Mouse (Mus musculus) myocyte (in vitro differentiated cells): ENCODE data around the gene Ccdc60. TPM values are rescaled to one million over a fixed set of nuclear protein-coding genes. Genes with fewer than 3 reads are reported as not detected.

Experiments
- H3K27me3 ChIP-seq: one replicate; pipeline ENCODE4 v1.6.1; 2011; ENCODE audit not compliant: control insufficient read depth, insufficient read depth, insufficient read length
- H3K36me3 ChIP-seq: one replicate; pipeline ENCODE4 v1.6.1; 2011; ENCODE audit not compliant: control insufficient read depth, insufficient read depth
- H3K4me2 ChIP-seq: one replicate; pipeline ENCODE4 v1.6.1; 2011; ENCODE audit warnings: low read depth, control low read depth
- H3K4me3 ChIP-seq: one replicate; pipeline ENCODE4 v1.5.1; 2011; ENCODE audit warnings: mild to moderate bottlenecking, control low read depth, moderate library complexity
- H3K79me2 ChIP-seq: one replicate; pipeline ENCODE4 v1.6.1; 2011; ENCODE audit not compliant: control insufficient read depth, insufficient read depth
- H3ac ChIP-seq: one replicate; pipeline ENCODE4 v1.6.1; 2011; ENCODE audit not compliant: control insufficient read depth, insufficient read length
- CEBPB ChIP-seq: IDR thresholded peaks from 2 replicates; pipeline ENCODE4 v1.6.1; 2011; ENCODE audit warnings: mild to moderate bottlenecking, moderate library complexity; ENCODE audit not compliant: poor library complexity, insufficient read depth, severe bottlenecking
- E2F4 ChIP-seq: IDR thresholded peaks from one replicate; pipeline ENCODE4 v1.6.1; 2011; ENCODE audit warnings: mild to moderate bottlenecking, control low read depth, moderate library complexity; ENCODE audit not compliant: insufficient read depth
- MAX ChIP-seq: IDR thresholded peaks from one replicate; pipeline ENCODE4 v1.6.1; 2011; ENCODE audit warnings: low read depth, mild to moderate bottlenecking, control low read depth
- MYOD1 ChIP-seq, 3 experiments: IDR thresholded peaks; one replicate each; pipeline ENCODE4 v1.6.1; 2011; ENCODE audit warnings: control low read depth in 2 of 3, low read depth in 2 of 3, mild to moderate bottlenecking in 2 of 3, moderate library complexity in 1 of 3; ENCODE audit not compliant: insufficient read length in 2 of 3, control insufficient read depth in 1 of 3
- MYOG ChIP-seq, 3 experiments: IDR thresholded peaks; one replicate each; pipeline ENCODE4 v1.6.1; 2011; ENCODE audit warnings: control low read depth in 2 of 3, low read depth in 2 of 3, mild to moderate bottlenecking in 2 of 3; ENCODE audit not compliant: insufficient read length in 2 of 3, control insufficient read depth in 1 of 3, insufficient read depth in 1 of 3
- POLR2A ChIP-seq: IDR thresholded peaks from one replicate; pipeline ENCODE4 v1.6.1; 2011; ENCODE audit warnings: low read depth, mild to moderate bottlenecking, control low read depth, moderate library complexity; ENCODE audit not compliant: insufficient read length
- POLR2AphosphoS2 ChIP-seq: IDR thresholded peaks from one replicate; pipeline ENCODE4 v1.6.1; 2011; ENCODE audit warnings: low read depth, control low read depth; ENCODE audit not compliant: insufficient read length
- REST ChIP-seq: IDR thresholded peaks from one replicate; pipeline ENCODE4 v1.6.1; 2011; ENCODE audit warnings: mild to moderate bottlenecking, control low read depth, moderate library complexity; ENCODE audit not compliant: insufficient read depth, insufficient read length
- SRF ChIP-seq: IDR thresholded peaks from one replicate; pipeline ENCODE4 v1.6.1; 2011; ENCODE audit warnings: low read depth; ENCODE audit not compliant: control insufficient read depth, insufficient read length
- TCF12 ChIP-seq: IDR thresholded peaks from one replicate; pipeline ENCODE4 v1.6.1; 2011; ENCODE audit warnings: mild to moderate bottlenecking, control low read depth; ENCODE audit not compliant: poor library complexity, insufficient read depth, severe bottlenecking
- TCF3 ChIP-seq: IDR thresholded peaks from one replicate; pipeline ENCODE4 v1.6.1; 2011; ENCODE audit warnings: low read depth, control low read depth; ENCODE audit not compliant: insufficient read length
- USF1 ChIP-seq: IDR thresholded peaks from one replicate; pipeline ENCODE4 v1.6.1; 2011; ENCODE audit warnings: low read depth, mild to moderate bottlenecking, control low read depth, moderate library complexity
- polyA plus RNA-seq: library from polyadenylated mRNA; unstranded; fragments of >200 nt; fragmentation: generic; extraction: Trizol; gene quantifications from one replicate; pipeline ENCODE4 v1.2.1, GENCODE M21; 2012; ENCODE audit warnings: missing spikeins

Gene Ccdc60
- polyA plus RNA-seq, 1 experiment, result 0.48 TPM

GRCm38 (mm10) chr5:116244476-116244875, 44.3 kb downstream of the Ccdc60 start:
- TF ChIP-seq TCF3, result no peak
- no peak for TF ChIP-seq MAX
- TF ChIP-seq REST, result no peak
- no peak for TF ChIP-seq MYOG (IDR thresholded peaks at IDR 0.05; ENCODE audit: control insufficient read depth in 1 of 3, insufficient read depth in 1 of 3, insufficient read length in 2 of 3, low read depth in 2 of 3)
- no peak for TF ChIP-seq POLR2AphosphoS2
- no peak for TF ChIP-seq E2F4
- no peak for TF ChIP-seq USF1
- no peak for TF ChIP-seq MYOD1 (IDR thresholded peaks at IDR 0.05; ENCODE audit: control insufficient read depth in 1 of 3, insufficient read length in 2 of 3, low read depth in 2 of 3)
- H3K79me2 ChIP-seq, result no peaks in the 10 kb centered on the region
- no peaks in the 10 kb centered on the region for H3K27me3 ChIP-seq
- H3ac ChIP-seq, result no peak overlapping the region
- no peak overlapping the region for H3K4me3 ChIP-seq
- no peaks in the 10 kb centered on the region for H3K36me3 ChIP-seq
- H3K4me2 ChIP-seq, result no peak overlapping the region

DNA sequence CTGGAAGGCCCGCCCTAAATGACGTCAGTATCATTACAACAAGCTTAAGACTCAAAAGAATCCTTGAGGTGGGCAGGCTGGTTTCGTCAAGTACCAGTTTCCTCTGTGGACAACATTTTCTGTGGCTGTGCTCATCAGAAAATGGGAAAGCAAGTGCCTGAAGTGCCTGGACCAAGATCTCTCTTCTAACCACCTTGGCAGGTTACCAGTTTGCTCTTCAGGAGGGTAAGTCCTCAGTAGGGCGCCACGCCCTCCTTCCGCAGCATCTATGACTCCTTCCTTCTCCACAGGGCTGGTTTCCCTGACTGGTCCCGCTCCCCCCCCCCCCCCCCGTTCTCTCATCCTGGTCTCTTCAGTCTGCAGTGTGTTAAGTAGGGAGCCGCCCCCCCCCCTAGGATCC, 45.2 kb downstream of the Ccdc60 start:
- TF ChIP-seq TCF12, result no peak
- TF ChIP-seq POLR2AphosphoS2, result no peak
- no peak for TF ChIP-seq USF1
- no peak for TF ChIP-seq MYOD1 (IDR thresholded peaks at IDR 0.05; ENCODE audit: control insufficient read depth in 1 of 3, insufficient read length in 2 of 3, low read depth in 2 of 3)
- TF ChIP-seq SRF, result no peak
- TF ChIP-seq MYOG (IDR thresholded peaks at IDR 0.05; ENCODE audit: control insufficient read depth in 1 of 3, insufficient read depth in 1 of 3, insufficient read length in 2 of 3, low read depth in 2 of 3), result no peak
- TF ChIP-seq POLR2A, result no peak
- TF ChIP-seq E2F4, result no peak
- TF ChIP-seq MAX, result no peak
- TF ChIP-seq TCF3, result no peak
- no peak for TF ChIP-seq CEBPB
- TF ChIP-seq REST, result no peak
- H3K4me3 ChIP-seq, result no peak overlapping the region
- no peak overlapping the region for H3ac ChIP-seq
- no peaks in the 10 kb centered on the region for H3K79me2 ChIP-seq
- no peaks in the 10 kb centered on the region for H3K27me3 ChIP-seq
- no peaks in the 10 kb centered on the region for H3K36me3 ChIP-seq
- H3K4me2 ChIP-seq, result no peak overlapping the region

DNA sequence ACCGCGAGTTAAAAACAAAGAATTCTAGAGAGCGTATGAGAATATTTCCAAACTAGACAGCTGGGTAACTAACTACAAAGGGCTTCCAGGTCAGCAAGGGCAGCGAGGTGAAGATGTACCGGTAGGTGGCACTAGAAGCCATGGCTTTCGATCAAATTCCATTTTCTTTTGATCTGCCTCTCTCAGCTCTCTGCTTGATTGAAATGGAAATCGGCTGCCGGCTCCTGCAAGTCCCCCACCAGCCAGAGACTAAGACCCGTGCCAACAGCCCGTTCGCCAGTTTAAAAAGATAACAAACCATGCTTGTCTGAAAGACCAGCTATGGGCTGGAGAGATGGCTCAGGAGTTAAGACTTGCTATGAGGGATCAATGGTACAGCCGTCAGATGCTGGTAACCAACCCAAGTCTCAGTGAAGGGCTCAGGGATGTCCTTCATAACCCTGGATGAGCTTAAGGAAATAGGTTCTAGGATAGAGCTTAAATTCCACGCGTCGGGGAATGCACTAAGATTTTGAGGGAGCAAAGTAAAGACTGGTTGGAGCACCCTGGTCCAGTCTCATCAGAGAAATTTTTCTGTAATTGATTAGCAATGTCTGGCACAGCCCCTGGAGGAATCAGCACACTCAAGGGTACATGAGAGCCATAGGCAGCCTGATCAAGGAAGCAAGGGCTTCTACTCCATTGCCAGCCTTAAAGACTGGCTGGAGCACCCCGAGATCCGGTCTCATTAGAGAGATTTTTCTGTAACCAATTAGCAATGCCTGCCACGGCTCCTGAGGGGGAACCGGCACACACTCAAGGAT, 56.7 kb downstream of the Ccdc60 start:
- H3K4me3 ChIP-seq, result no peak overlapping the region
- TF ChIP-seq TCF12 (no peak), MYOD1 (IDR thresholded peaks at IDR 0.05; ENCODE audit: control insufficient read depth in 1 of 3, insufficient read length in 2 of 3, low read depth in 2 of 3) (no peak), USF1 (no peak), REST (no peak), MAX (no peak), POLR2A (no peak), E2F4 (no peak), MYOG (IDR thresholded peaks at IDR 0.05; ENCODE audit: control insufficient read depth in 1 of 3, insufficient read depth in 1 of 3, insufficient read length in 2 of 3, low read depth in 2 of 3) (no peak)
- H3K36me3 ChIP-seq, result no peaks in the 10 kb centered on the region
- H3ac ChIP-seq, result no peak overlapping the region
- H3K4me2 ChIP-seq, result no peak overlapping the region
- no peaks in the 10 kb centered on the region for H3K79me2 ChIP-seq
- no peaks in the 10 kb centered on the region for H3K27me3 ChIP-seq

GRCm38 (mm10) chr5:116228414-116228813, 60.4 kb downstream of the Ccdc60 start:
- Histone ChIP-seq H3K36me3 (no peaks in the 10 kb centered on the region), H3K79me2 (no peaks in the 10 kb centered on the region), H3K4me2 (no peak overlapping the region), H3ac (no peak overlapping the region), H3K4me3 (no peak overlapping the region), H3K27me3 (no peaks in the 10 kb centered on the region)
- no peak for TF ChIP-seq CEBPB
- no peak for TF ChIP-seq REST
- no peak for TF ChIP-seq E2F4

GRCm38 (mm10) chr5:116224023-116224422, 64.8 kb downstream of the Ccdc60 start:
- Histone ChIP-seq H3K27me3 (no peaks in the 10 kb centered on the region), H3K36me3 (no peaks in the 10 kb centered on the region), H3ac (no peak overlapping the region), H3K79me2 (no peaks in the 10 kb centered on the region), H3K4me3 (no peak overlapping the region), H3K4me2 (no peak overlapping the region)
- no peak for TF ChIP-seq POLR2A
- TF ChIP-seq E2F4, result no peak
- TF ChIP-seq POLR2AphosphoS2, result no peak
- TF ChIP-seq REST, result no peak
- TF ChIP-seq MAX, result no peak
- TF ChIP-seq TCF12, result no peak
- no peak for TF ChIP-seq CEBPB
- TF ChIP-seq USF1, result no peak
- no peak for TF ChIP-seq MYOD1 (IDR thresholded peaks at IDR 0.05; ENCODE audit: control insufficient read depth in 1 of 3, insufficient read length in 2 of 3, low read depth in 2 of 3)
- TF ChIP-seq SRF, result no peak
- TF ChIP-seq TCF3, result no peak
- no peak for TF ChIP-seq MYOG (IDR thresholded peaks at IDR 0.05; ENCODE audit: control insufficient read depth in 1 of 3, insufficient read depth in 1 of 3, insufficient read length in 2 of 3, low read depth in 2 of 3)
